Mouse (Mus musculus) natural killer cell, adult 2 months (primary cell): ENCODE results near the gene Glrb.

Experiments
- DNase-seq, 2 experiments: peaks; one replicate each; pipeline ENCODE4 v3.0.0; 2022; ENCODE audit warnings: low spot score in 2 of 2

Glrb gene

DNA sequence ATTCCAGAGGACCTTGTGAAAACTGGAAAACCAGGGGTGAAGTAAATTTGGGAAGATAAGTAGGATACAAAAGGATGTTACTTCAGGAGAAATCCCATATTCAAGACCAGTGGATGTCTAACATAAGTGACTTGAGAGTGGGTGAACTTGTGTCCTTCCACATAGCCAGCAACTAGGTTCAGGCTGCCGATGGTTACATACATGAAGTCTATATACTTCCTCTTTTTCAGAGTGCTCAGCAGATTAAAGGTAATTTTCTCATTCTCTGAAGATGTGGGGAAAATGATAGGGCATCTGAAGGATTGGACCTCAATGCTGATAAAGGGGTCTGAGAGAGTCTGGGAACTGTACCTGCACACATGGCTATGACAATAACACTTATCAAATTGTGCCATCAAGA, 89.5 kb downstream of the Glrb start:
- DNase-seq = no peak

DNA sequence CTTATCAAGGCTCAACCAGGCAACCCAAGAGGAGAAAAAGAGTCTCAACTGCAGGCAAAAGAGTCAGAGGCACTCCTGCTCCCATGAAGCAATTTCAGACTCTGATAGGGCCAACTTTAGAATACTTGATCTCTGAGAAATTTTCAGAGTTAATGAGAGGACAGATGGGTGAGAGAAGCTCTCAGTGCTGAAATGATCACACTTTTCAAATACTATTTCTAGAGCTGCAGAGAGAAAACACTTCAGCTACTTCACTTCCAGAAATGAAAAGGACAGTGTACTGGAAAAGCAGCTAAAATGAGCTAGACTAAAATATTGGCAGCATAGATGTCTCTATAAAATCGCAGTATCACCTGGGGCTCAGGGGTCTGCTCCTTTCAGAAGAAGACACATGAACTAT, 94.8 kb downstream of the Glrb start:
- no peak for DNase-seq

DNA sequence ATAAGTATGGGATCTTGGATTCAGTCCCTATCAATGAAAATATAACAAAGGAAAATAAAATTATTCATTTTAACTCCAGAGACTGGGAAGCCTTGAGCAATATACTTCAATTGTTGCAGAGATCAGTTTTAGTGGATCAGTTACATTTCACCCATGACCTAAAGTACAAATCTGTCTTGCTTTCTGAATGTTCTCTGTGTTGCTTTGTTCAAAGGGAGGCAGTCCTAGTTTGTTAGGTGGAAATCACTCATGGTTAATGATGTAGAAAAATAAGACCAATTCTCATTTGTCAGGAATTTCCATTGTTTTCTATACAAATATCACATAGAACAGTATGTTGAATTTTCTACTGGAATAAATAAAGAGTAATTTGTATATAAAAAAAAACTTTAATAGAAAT, 99.7 kb downstream of the Glrb start:
- DNase-seq = no peak

DNA sequence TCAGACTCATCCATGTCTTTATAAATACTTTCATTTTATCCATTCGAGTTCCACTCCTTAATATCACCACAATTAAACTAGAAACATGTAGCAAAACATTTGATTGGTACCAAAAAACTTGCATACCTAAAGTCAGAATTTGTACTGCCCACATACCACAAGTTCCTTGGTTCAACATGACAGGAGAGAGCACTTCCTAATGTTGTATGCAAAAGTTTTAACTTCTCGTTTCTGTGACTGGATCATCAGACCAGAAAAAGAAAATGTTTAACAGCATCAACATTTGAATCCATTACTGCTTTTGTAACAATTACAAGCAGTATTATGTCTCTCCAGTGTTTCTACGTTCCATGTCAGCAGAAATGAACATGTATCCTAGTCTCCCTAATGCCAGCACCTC, 101.2 kb downstream of the Glrb start:
- no peak for DNase-seq

DNA sequence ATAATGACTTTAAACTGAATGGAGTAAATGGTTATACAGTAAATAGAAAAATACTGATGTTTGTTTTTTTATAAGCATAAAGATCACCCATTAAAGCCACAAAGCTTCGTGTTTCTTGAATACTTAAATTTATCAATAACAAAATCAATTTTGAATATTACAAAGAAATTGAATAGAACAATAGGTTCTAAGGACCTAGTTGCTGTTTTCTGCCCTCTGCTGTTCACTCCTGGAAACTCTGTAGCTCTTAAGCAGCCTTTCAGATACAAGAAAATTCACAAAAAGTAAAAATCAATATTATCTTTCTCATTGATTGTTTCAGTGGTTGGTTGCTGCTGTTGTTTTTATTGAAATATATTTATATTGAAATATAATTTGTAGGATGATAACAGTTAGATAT, 108.1 kb downstream of the Glrb start:
- DNase-seq = no peak

DNA sequence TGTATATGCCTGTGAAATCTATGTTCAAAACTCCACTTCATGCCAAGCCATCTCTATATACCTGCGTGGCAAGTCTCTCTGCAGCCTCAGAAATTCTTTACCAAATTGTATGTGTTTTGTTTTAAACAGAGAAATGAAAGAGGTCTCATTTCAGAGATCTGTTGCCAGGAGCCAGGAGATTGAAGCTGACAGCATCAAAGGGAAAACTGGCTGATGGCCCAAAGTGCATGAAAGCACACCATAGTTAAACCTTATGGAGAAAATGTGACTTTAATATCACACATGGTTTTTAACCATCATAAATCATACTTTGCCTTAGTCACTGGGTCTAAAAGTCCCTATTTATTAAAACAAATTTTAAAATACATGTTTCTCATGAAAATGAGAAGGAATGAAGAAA, 109.6 kb downstream of the Glrb start:
- no peak for DNase-seq

DNA sequence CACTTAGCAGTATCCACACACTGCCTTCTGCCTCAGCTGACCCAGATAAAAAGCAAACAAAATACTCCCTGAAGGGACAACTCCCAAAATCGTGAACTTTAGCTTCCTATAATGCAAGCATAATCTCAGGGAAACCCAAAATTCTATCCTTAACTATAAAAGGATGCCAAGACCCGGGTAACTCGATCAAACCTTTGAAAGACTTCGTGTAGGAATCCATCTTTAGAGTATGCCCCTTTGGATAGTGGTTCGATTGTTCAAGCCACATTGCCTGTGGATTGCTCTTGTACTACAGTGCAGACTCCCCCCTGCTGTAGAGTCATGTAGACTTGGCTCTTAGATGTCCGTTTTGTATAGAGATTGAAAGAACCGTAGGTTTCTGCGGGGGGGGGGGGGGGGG, 110.2 kb downstream of the Glrb start:
- DNase-seq = no peak

DNA sequence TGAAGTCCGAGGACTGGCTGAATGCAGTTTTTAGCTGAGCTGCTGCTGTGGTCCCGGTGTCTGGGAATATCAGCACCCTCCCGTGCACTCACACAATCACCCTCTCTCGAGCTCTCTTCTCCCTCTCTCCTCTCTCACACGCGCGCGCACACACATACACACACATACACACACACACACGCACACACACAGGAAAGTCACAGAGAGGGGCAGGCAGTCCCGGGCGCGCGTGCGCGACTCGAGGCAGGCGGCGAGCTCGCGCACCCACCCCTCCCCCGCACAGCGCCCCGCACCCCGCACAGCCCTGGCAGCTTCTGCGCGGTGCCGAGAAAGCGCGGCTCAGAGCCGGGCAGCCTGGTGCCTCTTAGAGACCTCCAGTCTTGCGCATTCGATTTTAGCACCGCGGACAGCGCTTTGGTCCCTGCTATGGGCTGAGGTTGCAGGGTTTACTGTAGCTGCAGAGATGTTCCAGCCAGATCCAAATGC, 110.8 kb downstream of the Glrb start, which contains the start of gene Gria2:
Gria2 (minus strand) TSS at position 240 of the 486 bp plus-strand sequence.
- no peak for DNase-seq

DNA sequence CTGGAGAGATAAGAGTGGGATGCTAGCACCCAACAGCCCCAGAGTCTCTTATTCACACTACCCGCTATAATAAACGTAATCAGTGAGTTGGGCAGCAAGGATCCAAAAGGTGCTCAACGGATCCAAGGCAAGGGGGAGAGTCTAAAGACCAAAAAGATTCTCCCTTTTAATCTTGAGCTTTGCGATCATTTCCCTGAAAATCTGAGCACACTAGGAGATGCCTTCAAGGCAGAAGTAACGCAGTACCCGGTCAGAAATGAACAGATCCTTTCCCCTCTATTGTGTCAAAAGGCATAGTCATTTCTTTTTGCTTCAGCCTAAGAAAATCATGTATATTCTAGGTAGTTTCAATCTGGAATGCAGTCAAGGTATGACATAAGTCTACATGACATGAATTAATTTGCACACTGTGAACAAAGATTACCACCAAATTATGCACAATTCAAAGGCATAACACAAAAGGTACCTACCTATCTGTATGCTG, 111.6 kb downstream of the Glrb start:
- DNase-seq = no peak

DNA sequence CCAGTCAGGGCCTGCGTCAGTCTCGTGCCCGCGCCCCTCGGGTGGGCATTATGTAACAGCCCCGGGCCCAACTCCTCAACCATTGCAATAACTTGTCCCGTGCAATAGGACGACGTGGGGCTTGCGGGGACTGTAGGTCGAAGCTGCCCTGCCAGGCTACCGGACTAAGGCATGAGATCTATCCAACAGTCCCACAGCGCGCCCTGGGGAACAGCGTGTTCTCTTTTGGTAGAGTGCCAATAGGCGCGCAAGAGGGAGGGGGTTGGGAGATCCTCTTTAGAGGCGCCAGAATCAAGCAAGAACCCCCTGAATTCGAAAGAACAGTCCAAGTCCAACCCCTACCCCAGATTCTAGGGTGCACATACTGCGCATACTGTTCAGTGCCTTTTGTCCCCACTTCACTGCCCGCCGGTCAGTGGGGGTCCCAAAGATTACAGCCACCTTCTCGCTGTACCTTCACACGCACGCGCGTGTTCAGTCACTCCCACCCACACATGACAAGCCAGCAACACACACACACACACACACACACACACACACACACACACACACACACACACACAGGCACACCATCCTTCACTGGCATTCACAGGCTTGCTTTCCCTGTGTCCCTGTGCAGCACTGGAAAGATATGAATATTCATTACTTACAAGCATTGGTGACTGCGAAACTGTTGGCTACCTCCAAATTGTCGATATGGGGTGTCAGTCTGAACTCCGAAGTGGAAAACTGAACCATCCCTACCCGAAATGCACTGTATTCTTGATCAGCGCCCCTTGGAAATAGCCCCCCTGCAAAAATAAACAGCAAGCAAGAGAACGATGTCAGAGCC, 112.2 kb downstream of the Glrb start:
- no peak for DNase-seq

DNA sequence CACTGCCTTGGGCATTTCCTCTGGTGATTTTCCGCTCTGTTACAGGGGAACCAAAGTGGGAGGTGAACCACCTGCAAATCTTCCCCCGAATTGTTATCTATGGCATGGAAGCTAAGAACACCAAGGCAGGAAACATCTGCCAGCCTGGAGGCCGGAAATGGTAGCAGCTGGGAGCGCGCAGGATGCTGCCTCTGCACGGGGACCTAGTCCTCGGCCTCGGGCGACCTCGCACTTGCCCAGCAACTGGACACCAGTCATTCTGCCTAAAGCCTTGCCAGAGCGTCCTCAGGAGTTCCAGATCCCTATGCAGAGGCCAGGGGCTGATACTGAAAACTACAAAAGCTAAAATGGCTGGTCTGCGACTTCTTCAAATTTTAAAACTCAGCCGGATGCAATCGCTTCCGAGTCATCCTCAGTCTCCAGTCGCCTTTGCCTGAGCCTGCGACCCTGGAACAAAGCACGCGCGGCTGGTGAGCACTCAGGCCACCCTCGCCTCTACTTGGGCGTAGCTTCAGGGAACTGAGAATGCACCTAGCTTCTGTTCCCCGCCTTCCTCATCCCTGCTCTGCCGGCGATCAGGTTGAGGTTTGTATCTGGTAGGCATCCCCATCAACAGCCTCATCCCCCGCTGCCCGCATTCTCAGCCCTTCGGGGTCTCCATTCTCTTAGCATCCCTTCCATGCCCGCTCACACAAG, 113.0 kb downstream of the Glrb start:
- DNase-seq = no peak

DNA sequence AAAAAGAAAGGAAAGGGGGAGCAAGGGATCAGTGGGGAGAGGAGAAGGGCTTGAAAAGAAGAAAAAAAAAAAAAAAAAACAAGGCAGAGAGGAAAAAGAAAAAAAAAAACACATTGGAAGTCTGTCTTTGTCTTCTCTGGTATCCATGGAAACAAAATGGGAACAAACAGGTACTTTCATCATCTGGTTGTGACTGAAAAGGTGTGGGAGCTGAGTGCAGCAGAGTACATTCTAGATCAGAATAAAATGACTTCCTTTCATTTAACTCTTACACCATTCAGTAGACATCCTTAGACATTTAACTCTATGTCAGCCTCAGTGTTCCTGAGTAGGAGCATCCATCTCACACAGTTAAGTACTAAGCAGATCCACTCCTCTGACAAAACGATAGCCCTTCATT, 115.5 kb downstream of the Glrb start:
- DNase-seq = no peak

DNA sequence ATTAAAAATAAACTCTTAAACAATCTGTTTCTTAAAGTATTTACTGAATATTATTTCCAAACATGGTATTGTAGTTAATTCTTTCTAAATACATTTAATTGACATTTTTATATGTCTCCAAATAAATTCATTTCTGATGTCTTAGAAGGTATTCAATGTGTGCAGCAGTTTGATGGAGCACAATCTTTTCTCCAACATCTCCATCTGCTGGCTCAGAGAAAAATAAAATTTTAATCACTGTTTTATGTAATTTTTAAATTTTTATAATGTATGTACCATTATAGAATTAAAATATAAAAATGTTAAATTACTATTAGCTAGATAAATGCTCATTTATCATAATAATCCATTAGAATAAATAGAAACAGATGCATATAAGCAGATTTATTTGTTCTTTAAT, 116.7 kb downstream of the Glrb start:
- no peak for DNase-seq

DNA sequence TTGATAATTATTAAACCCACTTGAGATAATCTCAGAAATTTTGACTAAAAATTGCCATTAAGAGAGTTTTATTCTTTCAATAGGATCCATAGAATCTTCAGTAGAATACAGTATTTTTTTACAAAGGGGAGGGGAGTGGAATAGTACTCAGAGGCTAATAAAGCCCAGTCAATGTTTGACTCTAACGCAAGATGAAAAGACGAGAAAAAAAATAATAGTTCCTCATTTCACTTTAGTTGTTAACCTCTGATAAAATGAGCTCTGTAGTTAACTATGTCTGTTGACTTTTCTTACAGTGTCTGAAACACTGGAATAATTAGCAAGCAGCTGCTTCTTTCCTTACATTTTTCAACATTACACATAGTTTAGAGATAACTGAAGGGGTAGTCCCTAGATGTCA, 118.2 kb downstream of the Glrb start:
- no peak for DNase-seq
